ENCODE assay signal across 8 mouse cellular contexts in the genomic region with DNA sequence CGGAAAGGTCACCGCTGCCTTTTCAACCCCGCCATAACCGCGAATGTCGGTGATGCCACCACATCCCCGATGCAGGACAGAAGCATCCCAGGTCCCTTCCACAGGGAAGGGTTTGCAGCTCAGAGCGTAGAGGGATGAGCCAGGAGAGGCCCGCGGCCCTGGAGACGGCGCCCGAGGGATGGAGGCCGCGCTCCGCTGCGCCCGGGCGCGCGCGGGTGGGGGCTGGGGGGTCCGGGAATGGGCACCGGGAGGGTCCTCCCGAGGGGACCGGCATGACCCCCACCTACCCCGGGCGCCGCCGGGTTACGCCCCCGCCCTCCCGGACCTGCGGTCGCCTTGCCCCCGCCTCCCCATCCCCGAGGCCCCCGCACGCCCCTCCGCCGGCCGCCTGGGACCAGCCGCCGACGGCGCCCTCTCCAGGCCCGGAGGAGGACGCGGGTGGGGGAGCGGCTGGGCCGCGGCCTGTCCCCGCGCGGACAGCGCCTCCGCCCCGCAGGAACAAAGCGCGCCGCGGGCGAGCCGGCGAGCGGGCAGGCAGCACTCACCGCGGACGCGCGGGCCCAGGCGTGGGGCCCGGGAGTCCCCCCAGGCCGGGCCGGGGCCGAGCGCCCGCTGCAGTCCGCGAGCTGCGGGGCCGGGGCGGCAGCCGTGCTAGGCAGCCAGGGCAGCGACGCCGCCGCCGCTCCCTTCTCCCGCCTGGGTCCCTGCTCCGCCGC. TPM values are rescaled to one million over a fixed set of nuclear protein-coding genes. Genes with fewer than 3 reads are reported as not detected.
DNase-seq lines count a peak whose midpoint lies in the region; ATAC-seq and TF ChIP-seq lines count a peak whose summit lies in the region.

No protein-coding gene starts in this region.

- peak; percentile 75 for DNase-seq in NIH3T3 (ENCODE audit: low read depth)
- DNase-seq in cerebellum, adult 18-20 months: peak; percentile 71 to 86
- DNase-seq in forebrain, embryonic 14.5 days (ENCODE audit: low spot score): peak; percentile 69
- DNase-seq in hindbrain, embryonic 11.5 days (ENCODE audit: low spot score): peak; percentile 74
- peak; percentile 62 to 71 for DNase-seq in left cerebral cortex, adult 2 months (ENCODE audit: extremely low spot score in 1 of 2, low spot score in 2 of 2)
- DNase-seq in lung, postnatal 4 days: peak; percentile 68 to 81
- DNase-seq in right cerebral cortex, adult 2 months (ENCODE audit: low spot score in 2 of 2): peak; percentile 36 to 40

- peaks cover 11% of the 10 kb centered on the region; the same call in 1 of the 2 replicates for H3K36me3 ChIP-seq in forebrain, embryonic 14.5 days (ENCODE audit: control insufficient read depth, insufficient read depth, low read length)
- no peaks in the 10 kb centered on the region for H3K36me3 ChIP-seq in hindbrain, embryonic 11.5 days (ENCODE audit: control insufficient read depth, insufficient read depth, low read length)

- H3K4me2 ChIP-seq in forebrain, embryonic 14.5 days (ENCODE audit: low read length): peak overlapping the region; percentile 64
- H3K4me2 ChIP-seq in hindbrain, embryonic 11.5 days (replicated peaks; ENCODE audit: low read depth, low read length): peak overlapping the region; percentile 51

- H3K9me3 ChIP-seq in forebrain, embryonic 14.5 days (replicated peaks; ENCODE audit: control insufficient read depth, low read length): no peaks in the 10 kb centered on the region
- H3K9me3 ChIP-seq in hindbrain, embryonic 11.5 days (ENCODE audit: control insufficient read depth, low read length): no peaks in the 10 kb centered on the region

- peaks cover 18% of the 10 kb centered on the region for H3K4me1 ChIP-seq in forebrain, embryonic 14.5 days (ENCODE audit: control insufficient read depth, insufficient read depth, low read length)
- H3K4me1 ChIP-seq in hindbrain, embryonic 11.5 days (replicated peaks; ENCODE audit: control insufficient read depth, insufficient read depth, low read length): no peaks in the 10 kb centered on the region

- H3K9ac ChIP-seq in forebrain, embryonic 14.5 days (ENCODE audit: low read length): peak overlapping the region; percentile 98
- peak overlapping the region; percentile 99 for H3K9ac ChIP-seq in hindbrain, embryonic 11.5 days (ENCODE audit: low read depth, low read length)

- WGBS in forebrain, embryonic 14.5 days: under 1% methylated on average over 72 of the region's 92 CpGs
- WGBS in hindbrain, embryonic 11.5 days: under 1% methylated on average over 55 of the region's 92 CpGs

- no peaks in the 10 kb centered on the region for H3K27me3 ChIP-seq in forebrain, embryonic 14.5 days (replicated peaks; ENCODE audit: control insufficient read depth, insufficient read depth, low read length)
- no peaks in the 10 kb centered on the region for H3K27me3 ChIP-seq in hindbrain, embryonic 11.5 days (ENCODE audit: control insufficient read depth, insufficient read depth, low read length)

- peak overlapping the region; percentile 87 for H3K4me3 ChIP-seq in forebrain, embryonic 14.5 days (ENCODE audit: low read depth, low read length)
- H3K4me3 ChIP-seq in hindbrain, embryonic 11.5 days (ENCODE audit: low read depth, low read length): peak overlapping the region; percentile 87
- H3K4me3 ChIP-seq in left cerebral cortex, adult 2 months: peak overlapping the region; percentile 83

- ATAC-seq in forebrain, embryonic 14.5 days: peak; percentile 82
- peak; percentile 86 for ATAC-seq in hindbrain, embryonic 11.5 days (ENCODE audit: low FRiP score)
- no peak for ATAC-seq in inflammation-experienced regulatory T-cells, adult 6 months

- peak overlapping the region; percentile 98 for H3K27ac ChIP-seq in forebrain, embryonic 14.5 days (ENCODE audit: low read depth, low read length)
- peak overlapping the region; percentile 99 for H3K27ac ChIP-seq in hindbrain, embryonic 11.5 days (ENCODE audit: low read depth, low read length)
- peak overlapping the region; percentile 97 for H3K27ac ChIP-seq in left cerebral cortex, adult 2 months

- peak; percentile 8 for TF ChIP-seq CTCF in left cerebral cortex, adult 2 months (IDR thresholded peaks at IDR 0.05)

- intact Hi-C loops in left cerebral cortex, adult 2 months (cut with DNase I): loop anchor here (2.0 to 5.0 kb wide), 2 partner anchors 67 to 132 kb away; no protein-coding TSS in a partner anchor

RNA-seq across cellular contexts. Expression of a gene that starts 0.5 kb away (rescaled TPM):
- polyA plus RNA-seq in forebrain, embryonic 14.5 days (2014; fragmentation: Nextera tagmentation; extraction: Ambion mirVana): 15.3 and 22.6 TPM in 2 replicates
- polyA plus RNA-seq in hindbrain, embryonic 11.5 days (2014; fragmentation: Nextera tagmentation; extraction: Ambion mirVana): 25.9 and 33.2 TPM in 2 replicates
- total RNA-seq in left cerebral cortex, adult 2 months (2021): 100 to 1,000 TPM; 139 to 145 TPM
- not detected for polyA plus RNA-seq in inflammation-experienced regulatory T-cells, adult 6 months (2017; shearing (Covaris generic))

Comparison
In these comparisons a context has a peak if more than half of its experiments do, and no peak if none do; other contexts are left out.
1. RNA of a gene that starts 0.5 kb away (polyA plus RNA-seq): 25.9 to 33.2 TPM in hindbrain, embryonic 11.5 days and 15.3 to 22.6 TPM in forebrain, embryonic 14.5 days; not detected in inflammation-experienced regulatory T-cells, adult 6 months; every median in the first group is over 10 times any median in the second.
2. Peak in every context shown above with its lines, with median percentiles within 50 percentile points of each other: DNase-seq, H3K27ac ChIP-seq and H3K4me3 ChIP-seq.